Mouse (Mus musculus) midbrain, embryonic 12.5 days (tissue): Measurements from ENCODE around the gene Hoxa3. TPM values are rescaled to one million over a fixed set of nuclear protein-coding genes. Genes with fewer than 3 reads are reported as not detected.

Experiments used
- ATAC-seq: fragments of 200-750 bp; cut with Nextera tagmentation; 2 replicates; pipeline ENCODE4 v1.8.0; 2017; ENCODE audit warnings: low read depth, moderate TSS enrichment, moderate library complexity; ENCODE audit not compliant: low FRiP score
- H3K27ac ChIP-seq: fragments of 300-500 bp; sonication (generic); replicated peaks from 2 replicates; pipeline ENCODE4 v1.5.1; 2016; ENCODE audit warnings: mild to moderate bottlenecking
- H3K27me3 ChIP-seq: fragments of 300-500 bp; sonication (generic); 2 replicates; pipeline ENCODE4 v1.6.1; 2016; ENCODE audit warnings: mild to moderate bottlenecking
- H3K36me3 ChIP-seq: fragments of 300-500 bp; sonication (generic); 2 replicates; pipeline ENCODE4 v1.6.1; 2016
- H3K4me1 ChIP-seq: fragments of 300-500 bp; sonication (generic); 2 replicates; pipeline ENCODE4 v1.6.1; 2016
- H3K4me2 ChIP-seq: fragments of 300-500 bp; sonication (generic); replicated peaks from 2 replicates; pipeline ENCODE4 v1.6.1; 2016; ENCODE audit warnings: mild to moderate bottlenecking, moderate library complexity
- H3K4me3 ChIP-seq: fragments of 300-500 bp; sonication (generic); 2 replicates; pipeline ENCODE4 v1.5.1; 2016; ENCODE audit warnings: mild to moderate bottlenecking
- H3K9ac ChIP-seq: fragments of 300-500 bp; sonication (generic); replicated peaks from 2 replicates; pipeline ENCODE4 v1.6.1; 2016; ENCODE audit warnings: mild to moderate bottlenecking, moderate library complexity
- H3K9me3 ChIP-seq: fragments of 300-500 bp; sonication (generic); 2 replicates; pipeline ENCODE4 v1.6.1; 2016; ENCODE audit warnings: mild to moderate bottlenecking
- WGBS: fragments of 180-500 bp; shearing (Covaris S2); methylation state at CpG from one replicate; pipeline ENCODE4 v1.1.7; 2016; 5-methylcytosine and 5-hydroxymethylcytosine counted together
- polyA plus RNA-seq: library from polyadenylated mRNA; unstranded; fragments of >200 nt; fragmentation: Nextera tagmentation; extraction: Ambion mirVana; gene quantifications from 2 replicates; pipeline ENCODE4 v1.2.1, GENCODE M21; 2016

Hoxa3 gene
- polyA plus RNA-seq, 1 experiment from 2014 or later, result not detected

- Histone ChIP-seq H3K27me3 (peaks cover 97% of the 10 kb centered on the region), H3K9me3 (no peaks in the 10 kb centered on the region), H3K4me2 (no peak overlapping the region), H3K4me3 (no peak overlapping the region), H3K4me1 (peaks cover 8% of the 10 kb centered on the region), H3K27ac (no peak overlapping the region), H3K9ac (no peak overlapping the region), H3K36me3 (no peaks in the 10 kb centered on the region)
- WGBS, result 2% methylated on average over 17 of the region's 17 CpGs
- no peak for ATAC-seq
Measured at GRCm38 (mm10) chr6:52163366-52164031, 49.6 kb downstream of the Hoxa3 start.

- H3K9me3 ChIP-seq, result no peaks in the 10 kb centered on the region
- no peaks in the 10 kb centered on the region for H3K36me3 ChIP-seq
- H3K27me3 ChIP-seq, result peaks cover 97% of the 10 kb centered on the region
- H3K4me1 ChIP-seq, result peaks cover 15% of the 10 kb centered on the region
- H3K4me3 ChIP-seq, result no peak overlapping the region
- no peak overlapping the region for H3K27ac ChIP-seq
- no peak overlapping the region for H3K9ac ChIP-seq
- under 1% methylated on average over 14 of the region's 14 CpGs for WGBS
- no peak overlapping the region for H3K4me2 ChIP-seq
- no peak for ATAC-seq
Measured at GRCm38 (mm10) chr6:52162611-52163365, 50.3 kb downstream of the Hoxa3 start.

- 4% methylated on average over 1 of the region's 1 CpGs for WGBS
- peaks cover 18% of the 10 kb centered on the region for H3K4me1 ChIP-seq
- H3K27ac ChIP-seq, result no peak overlapping the region
- no peaks in the 10 kb centered on the region for H3K9me3 ChIP-seq
- no peak overlapping the region for H3K4me2 ChIP-seq
- H3K9ac ChIP-seq, result no peak overlapping the region
- peaks cover 97% of the 10 kb centered on the region for H3K27me3 ChIP-seq
- H3K36me3 ChIP-seq, result no peaks in the 10 kb centered on the region
- no peak overlapping the region for H3K4me3 ChIP-seq
- no peak for ATAC-seq
Measured at GRCm38 (mm10) chr6:52162093-52162380, 51.1 kb downstream of the Hoxa3 start.

GRCm38 (mm10) chr6:52161336-52162092, 51.6 kb downstream of the Hoxa3 start:
- no peak for ATAC-seq
- H3K27ac ChIP-seq, result no peak overlapping the region
- H3K36me3 ChIP-seq, result no peaks in the 10 kb centered on the region
- WGBS, result under 1% methylated on average over 8 of the region's 8 CpGs
- peaks cover 97% of the 10 kb centered on the region for H3K27me3 ChIP-seq
- H3K4me3 ChIP-seq, result no peak overlapping the region
- no peak overlapping the region for H3K9ac ChIP-seq
- peaks cover 18% of the 10 kb centered on the region for H3K4me1 ChIP-seq
- H3K9me3 ChIP-seq, result no peaks in the 10 kb centered on the region
- no peak overlapping the region for H3K4me2 ChIP-seq

- peaks cover 18% of the 10 kb centered on the region for H3K4me1 ChIP-seq
- WGBS, result under 1% methylated on average over 30 of the region's 30 CpGs
- H3K9me3 ChIP-seq, result no peaks in the 10 kb centered on the region
- no peak overlapping the region for H3K27ac ChIP-seq
- no peaks in the 10 kb centered on the region for H3K36me3 ChIP-seq
- no peak overlapping the region for H3K4me3 ChIP-seq
- no peak for ATAC-seq
- H3K9ac ChIP-seq, result no peak overlapping the region
- H3K27me3 ChIP-seq, result peaks cover 97% of the 10 kb centered on the region
- no peak overlapping the region for H3K4me2 ChIP-seq
Measured at GRCm38 (mm10) chr6:52160511-52161335, 52.4 kb downstream of the Hoxa3 start.

- Histone ChIP-seq H3K4me1 (peaks cover 18% of the 10 kb centered on the region), H3K4me2 (no peak overlapping the region), H3K4me3 (no peak overlapping the region), H3K9ac (no peak overlapping the region), H3K27me3 (peaks cover 97% of the 10 kb centered on the region), H3K27ac (no peak overlapping the region), H3K9me3 (no peaks in the 10 kb centered on the region), H3K36me3 (no peaks in the 10 kb centered on the region)
- 1% methylated on average over 9 of the region's 9 CpGs for WGBS
- ATAC-seq, result no peak
Measured at GRCm38 (mm10) chr6:52159979-52160378, 53.2 kb downstream of the Hoxa3 start.

GRCm38 (mm10) chr6:52159164-52159761, 53.9 kb downstream of the Hoxa3 start:
- no peaks in the 10 kb centered on the region for H3K36me3 ChIP-seq
- 1% methylated on average over 12 of the region's 12 CpGs for WGBS
- peaks cover 18% of the 10 kb centered on the region for H3K4me1 ChIP-seq
- peak overlapping the region; percentile 97 for H3K4me2 ChIP-seq
- no peak overlapping the region for H3K9ac ChIP-seq
- no peak for ATAC-seq
- no peak overlapping the region for H3K27ac ChIP-seq
- H3K27me3 ChIP-seq, result peaks cover 97% of the 10 kb centered on the region
- H3K4me3 ChIP-seq, result peak overlapping the region; percentile 53
- no peaks in the 10 kb centered on the region for H3K9me3 ChIP-seq

GRCm38 (mm10) chr6:52158276-52159051, 54.7 kb downstream of the Hoxa3 start, which contains the start of gene Hoxa1:
Gene Hoxa1 (minus strand): TSS chr6:52158317.
- peak within 1 kb of the TSS; percentile 97 for H3K4me2 ChIP-seq
- H3K27me3 ChIP-seq, result peaks cover 97% of the 10 kb centered on the region
- ATAC-seq, result peak; percentile 49
- H3K4me1 ChIP-seq, result peaks cover 18% of the 10 kb centered on the region
- peak within 1 kb of the TSS; percentile 43 for H3K9ac ChIP-seq
- H3K27ac ChIP-seq, result no peak within 1 kb of the TSS
- no peaks in the 10 kb centered on the region for H3K36me3 ChIP-seq
- peak within 1 kb of the TSS; percentile 53 for H3K4me3 ChIP-seq
- under 1% methylated on average over 55 of the region's 55 CpGs for WGBS
- H3K9me3 ChIP-seq, result no peaks in the 10 kb centered on the region

- H3K9ac ChIP-seq, result no peak overlapping the region
- peaks cover 18% of the 10 kb centered on the region for H3K4me1 ChIP-seq
- no peaks in the 10 kb centered on the region for H3K36me3 ChIP-seq
- no peaks in the 10 kb centered on the region for H3K9me3 ChIP-seq
- 3% methylated on average over 32 of the region's 32 CpGs for WGBS
- ATAC-seq, result no peak
- H3K27me3 ChIP-seq, result peaks cover 97% of the 10 kb centered on the region
- no peak overlapping the region for H3K27ac ChIP-seq
- peak overlapping the region; percentile 97 for H3K4me2 ChIP-seq
- H3K4me3 ChIP-seq, result peak overlapping the region; percentile 53
Measured at GRCm38 (mm10) chr6:52157466-52158275, 55.5 kb downstream of the Hoxa3 start.

- no peaks in the 10 kb centered on the region for H3K9me3 ChIP-seq
Measured at GRCm38 (mm10) chr6:52156551-52157200, 56.5 kb downstream of the Hoxa3 start.

More at GRCm38 (mm10) chr6:52156551-52157200, 56.5 kb downstream of the Hoxa3 start:
- H3K4me2 ChIP-seq, result no peak overlapping the region
- no peak for ATAC-seq
- H3K27me3 ChIP-seq, result peaks cover 98% of the 10 kb centered on the region
- peaks cover 18% of the 10 kb centered on the region for H3K4me1 ChIP-seq
- H3K36me3 ChIP-seq, result no peaks in the 10 kb centered on the region
- WGBS, result 2% methylated on average over 20 of the region's 20 CpGs
- no peak overlapping the region for H3K9ac ChIP-seq
- no peak overlapping the region for H3K27ac ChIP-seq
- H3K4me3 ChIP-seq, result no peak overlapping the region
